Mouse (Mus musculus) adrenal gland, adult 18-20 months (tissue): Measurements from ENCODE around the gene Atrip. TPM values are rescaled to one million over a fixed set of nuclear protein-coding genes. Genes with fewer than 3 reads are reported as not detected.

Experiments
- DNase-seq, 2 experiments: peaks; one replicate each; pipeline ENCODE4 v3.0.0; 2021 to 2022; ENCODE audit warnings: low spot score in 2 of 2
- total RNA-seq, 2 experiments: library from RNA; stranded (reverse); gene quantifications; 1 replicate in 1 of 2; 2 replicates in 1 of 2; pipeline ENCODE4 v1.2.3; 2021

The Atrip gene
- total RNA-seq, 2 experiments from 2014 or later: 14.7 to 15.2 TPM

DNA sequence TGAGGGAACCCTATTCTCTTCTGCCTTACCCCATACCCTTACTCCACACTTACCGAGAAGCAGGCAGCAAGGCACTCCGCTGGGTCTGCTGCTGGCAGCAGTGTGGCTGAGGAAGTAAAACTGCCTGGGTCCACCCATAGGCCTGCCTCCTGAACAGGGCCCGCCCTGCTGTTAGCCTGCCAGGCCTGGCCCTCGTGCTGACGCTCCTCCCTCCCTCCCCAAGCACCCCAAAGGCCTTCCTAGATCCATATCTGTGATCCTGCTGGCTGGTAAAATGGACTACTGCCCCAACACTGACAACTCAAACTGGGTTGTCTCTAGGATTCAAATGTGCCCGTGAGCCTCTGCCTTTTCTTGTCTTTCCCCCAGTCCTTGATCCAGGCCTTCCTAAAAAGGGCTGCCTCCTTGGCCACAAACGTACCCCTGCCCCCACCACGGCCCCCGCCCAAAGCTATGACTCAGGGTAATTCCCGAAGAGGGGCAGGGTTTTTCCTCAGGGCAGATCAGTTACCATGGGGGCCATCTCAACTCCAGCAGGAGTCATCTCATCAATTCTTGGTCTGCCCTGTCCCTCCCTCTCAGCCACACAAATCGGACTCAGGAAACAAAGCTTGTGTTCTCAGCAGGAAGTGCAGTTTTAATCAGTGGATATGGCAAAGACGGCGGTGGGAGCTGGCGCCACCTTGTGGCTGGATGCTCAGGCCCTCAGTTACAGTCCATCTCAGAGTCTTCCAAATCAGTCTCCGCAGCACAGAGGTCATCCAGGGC, 14.6 kb downstream of the Atrip start, which contains the start of gene Trex1:
TSS of gene Trex1 (minus strand) at position 599 of the 768 bp plus-strand sequence.
- peak; percentile 85 to 90 for DNase-seq

DNA sequence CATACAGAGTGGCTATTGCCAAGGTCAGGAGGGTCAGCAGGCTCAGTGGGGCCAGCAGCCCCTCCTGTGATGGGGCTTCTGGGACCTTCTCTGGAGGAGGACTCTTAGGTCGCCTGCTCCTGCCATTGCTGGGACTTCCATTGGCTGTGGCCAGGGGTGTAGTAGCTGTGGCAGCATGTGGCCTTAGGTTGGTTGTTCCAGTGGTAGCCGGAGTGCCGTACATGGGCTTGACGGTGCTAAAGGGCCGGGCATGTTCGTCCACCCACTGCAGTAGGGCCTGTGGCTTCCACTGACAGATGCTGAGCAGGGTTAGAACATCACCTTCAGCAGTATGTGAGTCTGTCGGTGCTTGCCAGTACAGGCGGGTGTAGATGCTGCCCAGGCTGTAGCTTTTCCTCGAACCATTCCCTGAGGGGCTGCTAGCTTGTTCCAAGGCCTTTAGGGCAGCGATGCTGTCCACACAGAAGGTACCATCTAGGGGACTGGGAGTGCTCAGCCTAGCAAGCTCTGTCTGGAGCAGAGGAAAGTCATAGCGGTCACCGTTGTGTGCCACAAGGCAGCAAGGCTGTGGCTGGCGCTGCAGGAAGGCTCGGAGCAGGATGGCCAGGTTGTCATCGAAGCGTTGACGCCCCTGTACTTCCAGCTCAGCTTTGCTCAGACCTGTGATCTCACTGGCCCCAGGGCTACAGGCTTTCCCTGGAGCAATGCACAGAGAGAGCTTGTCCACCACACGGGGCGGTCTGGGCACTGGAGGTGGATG, 15.7 kb downstream of the Atrip start:
- DNase-seq: no peak

DNA sequence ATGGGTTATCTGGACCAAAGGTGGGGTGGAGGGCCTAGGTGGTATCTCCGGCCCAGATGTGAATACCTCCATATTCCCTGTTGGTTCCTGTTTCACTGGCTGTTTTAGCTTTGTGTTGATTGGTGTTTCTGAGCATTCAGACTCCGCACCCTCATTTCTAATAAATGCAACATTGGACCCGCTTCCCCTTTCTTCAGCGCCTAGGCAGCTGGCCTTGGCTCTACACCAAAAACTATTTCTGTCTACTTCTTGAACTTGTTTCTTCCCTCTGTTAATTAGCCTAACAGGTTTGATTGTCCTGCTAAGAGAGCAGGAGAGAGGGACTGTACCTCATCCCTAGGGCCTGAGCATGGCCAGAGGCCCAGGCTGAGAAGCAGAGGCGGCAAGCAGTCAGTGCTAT, 16.4 kb downstream of the Atrip start:
- no peak for DNase-seq

DNA sequence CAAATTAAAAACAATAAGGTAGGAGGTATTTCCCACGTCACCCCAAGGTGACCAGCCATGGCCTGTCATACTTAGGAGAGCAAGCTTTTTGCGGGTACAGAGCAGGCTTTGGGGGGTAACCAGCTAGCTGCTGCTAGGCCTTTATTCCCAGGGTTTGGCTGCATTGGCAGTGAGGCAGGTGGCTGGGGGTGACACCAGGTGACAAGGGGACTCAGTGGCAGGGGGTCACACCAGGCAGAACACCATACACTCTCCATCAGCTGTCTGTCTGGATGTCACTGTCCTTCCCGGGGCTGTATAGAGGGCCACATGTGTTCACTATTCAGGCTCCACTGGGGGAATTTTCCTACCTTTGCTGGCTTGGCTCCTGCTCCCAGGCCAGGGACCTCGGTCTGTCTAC, 17.0 kb downstream of the Atrip start:
- no peak for DNase-seq

DNA sequence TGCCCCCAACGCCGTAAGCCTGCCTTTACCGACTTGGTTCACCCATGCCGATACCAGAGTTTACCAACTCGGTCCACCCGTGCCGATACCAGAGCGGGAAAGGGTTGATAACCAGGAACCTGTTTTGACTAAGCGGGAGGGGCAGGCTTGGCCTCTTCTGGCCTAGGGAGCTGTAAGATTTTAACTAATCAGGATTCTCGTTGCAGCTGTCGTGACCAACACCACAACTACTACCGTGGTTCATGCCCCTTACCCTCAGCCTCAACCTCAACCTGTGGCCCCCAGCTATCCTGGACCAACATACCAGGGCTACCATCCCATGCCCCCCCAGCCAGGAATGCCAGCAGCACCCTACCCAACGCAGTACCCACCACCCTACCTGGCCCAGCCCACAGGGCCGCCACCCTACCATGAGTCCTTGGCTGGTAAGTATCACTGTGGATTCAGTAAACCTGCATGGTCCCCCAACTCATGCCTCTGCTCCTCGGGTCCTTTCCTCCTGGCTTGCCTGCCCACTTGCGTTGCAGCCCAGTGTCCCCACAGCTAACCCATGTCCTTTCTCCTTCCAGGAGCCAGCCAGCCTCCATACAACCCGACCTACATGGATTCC, 17.7 kb downstream of the Atrip start:
- DNase-seq: no peak

DNA sequence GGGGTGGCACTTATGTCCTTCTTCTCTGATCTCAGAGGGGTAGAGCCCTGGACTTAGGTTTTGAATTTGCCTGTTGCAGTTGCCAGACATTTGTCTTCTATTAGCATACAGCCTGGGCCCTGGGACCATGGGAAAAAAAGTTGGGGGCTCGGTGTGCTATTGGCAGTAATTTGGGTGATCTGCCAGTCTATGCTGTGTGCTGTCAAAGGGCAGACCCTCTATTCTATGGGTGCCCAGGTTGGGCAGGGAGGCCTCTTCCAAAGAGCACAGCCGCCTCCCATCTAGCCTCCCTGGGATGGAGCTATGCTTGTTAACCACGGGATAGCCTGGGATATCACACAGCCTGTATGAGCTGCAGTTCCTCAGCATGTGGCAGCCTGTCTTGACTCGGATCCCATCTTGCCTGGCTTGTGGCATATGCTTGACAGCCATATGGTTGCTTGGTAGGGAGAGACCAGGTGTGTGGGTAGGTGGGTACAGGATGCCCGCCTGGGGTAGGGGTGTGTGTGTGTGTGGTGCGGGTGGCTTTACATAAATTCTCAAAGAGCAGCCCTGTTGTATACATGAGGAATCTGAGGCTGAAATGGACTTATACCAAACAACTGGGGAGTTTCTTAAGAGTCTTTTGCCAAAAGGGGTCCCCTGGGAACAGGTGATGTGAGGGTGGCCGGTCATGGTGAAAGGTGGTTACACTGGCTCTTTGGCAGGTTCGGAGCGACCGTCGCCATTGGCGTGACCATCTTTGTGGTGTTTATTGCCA, 18.5 kb downstream of the Atrip start:
- DNase-seq: no peak

DNA sequence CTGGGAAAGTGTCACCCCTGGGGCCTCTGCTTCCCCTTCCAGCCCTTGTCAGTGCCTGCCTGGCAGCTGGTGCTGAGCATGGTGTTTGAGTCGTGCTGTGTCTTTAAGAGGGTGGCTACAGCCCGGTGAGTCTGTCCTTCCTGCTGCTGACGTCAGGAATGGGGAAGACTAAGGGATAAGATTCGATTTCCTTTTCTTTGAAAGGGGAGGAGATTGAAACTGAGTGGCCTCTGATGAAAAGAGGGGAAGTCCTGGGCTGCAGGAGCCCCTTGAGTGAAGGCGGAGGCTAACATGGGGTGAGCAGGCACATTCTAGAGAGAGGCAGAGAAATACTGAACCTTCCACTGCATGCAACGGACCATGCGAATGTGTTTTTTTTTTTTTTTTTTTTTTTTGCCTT, 19.2 kb downstream of the Atrip start:
- peak; percentile 46 to 49 for DNase-seq

DNA sequence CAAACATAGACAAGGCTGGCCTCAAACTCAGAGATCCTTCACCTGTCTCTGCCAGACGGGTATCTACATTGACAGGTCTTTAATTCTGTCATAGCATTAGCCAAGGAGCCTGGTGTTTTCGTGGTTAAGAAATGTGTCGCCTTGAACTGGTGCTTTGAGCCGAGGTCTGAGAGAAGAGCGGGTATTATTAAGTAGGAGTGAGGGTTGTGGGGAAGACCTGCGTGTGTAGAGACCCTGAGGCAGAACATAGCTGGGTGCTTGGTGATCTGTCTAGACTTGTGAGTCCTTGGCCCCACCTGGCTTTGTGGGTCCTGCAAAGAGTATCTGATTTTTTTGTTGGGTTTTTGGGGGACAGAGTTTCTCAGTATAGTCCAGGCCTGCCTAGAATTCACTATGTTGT, 20.1 kb downstream of the Atrip start:
- no peak for DNase-seq

DNA sequence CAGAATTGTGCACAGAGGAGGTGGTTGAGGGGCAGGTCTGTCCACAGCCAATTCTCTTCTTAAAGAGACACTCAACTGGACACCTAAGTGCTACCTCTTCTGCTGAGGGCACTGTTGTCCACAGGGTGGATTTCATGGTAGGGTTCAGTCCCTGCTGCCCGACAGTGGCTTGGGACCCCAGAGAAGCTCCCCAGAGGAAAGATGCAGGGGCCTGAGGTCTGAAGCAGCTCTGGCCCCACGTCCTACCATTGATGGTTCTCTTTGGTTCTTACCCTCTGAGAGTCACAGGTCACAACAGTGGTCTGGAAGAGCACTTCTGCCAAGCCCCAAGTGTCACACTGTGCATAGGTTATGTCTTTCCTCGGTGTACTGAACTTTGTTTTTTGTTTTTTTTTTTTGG, 20.6 kb downstream of the Atrip start:
- no peak for DNase-seq

DNA sequence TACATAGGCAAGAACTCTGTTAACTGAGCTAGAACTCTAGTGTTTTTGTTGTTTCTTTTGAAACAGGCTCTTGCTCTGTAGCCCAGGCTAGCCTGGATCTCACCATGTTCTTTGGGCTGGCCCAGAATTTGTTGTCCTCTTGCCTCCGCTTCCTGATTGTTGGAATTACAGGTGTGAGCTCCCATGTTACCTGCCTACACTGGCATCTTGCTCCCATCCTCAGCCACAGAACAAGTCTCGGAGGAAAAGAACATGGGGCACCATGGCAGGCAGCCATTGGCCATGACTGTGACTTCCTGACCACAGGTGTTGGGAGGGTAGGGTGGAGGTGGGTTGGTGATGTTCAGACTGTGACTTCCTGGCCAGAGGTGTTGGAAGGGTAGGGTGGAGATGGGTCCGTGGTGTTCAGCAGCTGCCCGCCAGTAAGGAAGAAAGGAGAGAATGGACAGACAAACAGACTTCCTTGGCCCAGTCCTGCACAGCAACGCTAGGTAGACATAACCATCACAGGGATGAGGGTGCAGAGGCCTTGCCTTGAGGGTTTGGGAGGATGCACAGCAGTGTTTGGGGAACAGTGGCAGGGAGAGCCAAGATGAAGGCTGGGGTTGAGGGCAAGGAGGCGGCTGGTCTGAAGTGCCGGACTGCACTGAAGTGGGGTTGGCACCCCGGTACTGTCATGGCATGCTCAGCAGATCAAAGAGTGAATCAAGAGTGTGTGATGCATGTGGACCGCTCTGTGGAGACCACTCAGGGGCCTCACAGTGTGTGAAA, 21.2 kb downstream of the Atrip start:
- DNase-seq: no peak

DNA sequence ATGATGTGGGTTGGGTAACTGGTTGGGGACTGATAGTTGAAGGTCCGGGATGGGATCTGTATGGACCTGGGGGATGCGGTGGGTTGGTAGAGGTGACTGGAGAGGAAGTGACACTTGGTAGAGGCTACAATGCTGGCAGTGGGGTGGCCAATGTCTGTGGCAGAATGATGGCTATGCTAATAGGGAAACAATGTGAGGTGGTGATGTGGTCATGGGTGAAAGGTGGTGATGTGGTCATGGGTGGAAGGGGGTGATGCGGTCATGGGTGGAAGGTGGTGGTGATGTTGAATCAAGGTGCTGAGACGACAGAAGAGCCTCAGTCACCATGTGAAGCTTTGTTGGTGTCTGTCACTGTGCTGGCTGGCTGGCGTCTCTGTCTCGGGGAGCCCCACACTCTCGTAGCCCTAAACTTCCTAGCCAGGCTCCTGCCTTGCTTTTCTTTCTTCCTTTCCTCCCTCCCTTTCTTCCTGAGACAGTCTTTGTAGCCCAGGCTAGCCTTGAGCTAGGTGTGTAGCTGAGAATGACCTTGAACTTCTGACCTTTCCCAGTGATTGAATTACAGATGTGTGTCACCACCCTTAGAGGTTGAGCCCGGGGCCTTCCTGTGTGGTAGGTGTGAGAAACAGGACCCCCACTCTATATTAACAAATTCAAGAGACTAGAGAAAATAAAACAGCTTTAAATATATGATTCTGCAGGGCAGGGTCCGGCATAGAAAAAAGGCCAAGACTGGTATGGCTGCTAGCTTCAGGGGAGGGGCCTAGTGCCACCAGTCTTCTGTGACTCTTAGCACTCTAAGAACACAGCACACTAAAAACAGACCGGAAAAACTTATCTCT, 22.1 kb downstream of the Atrip start:
- DNase-seq: no peak

DNA sequence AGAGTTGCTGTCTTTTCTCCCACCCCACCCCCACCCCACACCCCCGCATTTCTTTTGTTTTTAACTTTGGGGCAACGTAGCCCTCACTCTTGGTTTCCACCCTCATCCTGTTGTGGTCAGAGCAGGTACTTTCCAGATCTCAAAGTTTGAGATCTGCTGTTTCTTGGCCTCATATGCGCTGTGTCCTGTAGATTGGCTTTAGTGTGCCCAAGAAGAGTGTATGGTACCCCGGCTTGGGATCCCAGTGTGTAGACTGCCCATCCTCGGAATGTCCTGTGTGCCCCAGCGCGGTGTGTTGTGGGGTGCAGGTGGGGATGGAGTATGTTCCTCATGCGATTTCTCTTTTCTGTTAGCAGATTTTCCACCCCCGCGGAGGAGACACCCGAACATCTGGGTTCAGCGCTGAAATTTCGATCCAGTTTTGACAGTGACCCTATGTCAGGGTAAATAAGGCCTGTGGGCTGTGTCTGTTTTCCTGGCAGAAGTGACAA, 22.9 kb downstream of the Atrip start:
- DNase-seq: no peak

DNA sequence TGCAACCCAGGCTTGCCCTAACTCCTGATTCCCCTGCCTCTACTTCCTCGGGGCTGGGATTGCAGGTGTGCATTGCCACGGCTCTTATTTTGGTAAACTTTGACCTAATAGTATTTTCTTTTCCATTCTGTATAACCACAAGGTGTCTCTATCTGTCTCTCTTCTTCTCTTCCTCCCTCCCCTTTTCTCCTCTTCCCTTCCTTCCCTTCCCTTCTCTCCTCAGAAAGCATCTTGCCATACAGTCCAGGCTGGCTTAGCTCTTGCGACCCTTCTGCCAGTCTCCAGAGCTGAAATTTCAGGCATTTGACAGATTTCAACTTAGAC, 23.3 kb downstream of the Atrip start:
- no peak for DNase-seq

DNA sequence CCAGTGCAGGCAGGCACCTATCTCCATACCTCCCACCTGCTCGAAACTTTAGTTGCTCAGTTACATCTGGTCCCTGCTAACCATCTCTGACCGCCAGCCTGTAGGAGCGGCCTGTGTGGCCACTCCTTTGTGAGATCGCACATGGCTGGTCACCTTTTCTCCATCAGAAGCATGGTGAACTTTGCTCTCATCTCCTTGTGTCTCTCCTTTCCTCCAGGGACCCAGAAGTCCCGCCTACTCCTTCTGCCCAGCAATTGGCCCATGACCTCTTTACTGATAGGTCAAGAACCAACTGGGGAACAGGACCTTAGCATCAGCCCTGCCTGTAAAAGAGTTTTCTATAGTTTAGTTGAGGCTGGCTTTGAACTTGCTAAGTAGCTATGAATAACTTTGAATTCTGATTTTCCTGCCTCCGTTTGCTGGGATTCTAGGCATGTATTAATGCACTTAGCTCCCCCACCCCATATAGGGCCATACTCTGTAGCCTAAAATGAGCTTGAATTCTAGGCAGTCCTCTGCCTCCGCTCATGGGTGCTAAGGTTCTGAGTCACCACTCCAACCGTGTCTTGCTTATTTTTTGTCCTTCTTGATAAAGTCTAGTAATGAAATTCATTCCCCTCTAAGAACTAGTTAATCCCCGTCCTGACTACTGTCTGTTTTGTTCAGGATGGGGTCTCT, 23.8 kb downstream of the Atrip start:
- DNase-seq: no peak

DNA sequence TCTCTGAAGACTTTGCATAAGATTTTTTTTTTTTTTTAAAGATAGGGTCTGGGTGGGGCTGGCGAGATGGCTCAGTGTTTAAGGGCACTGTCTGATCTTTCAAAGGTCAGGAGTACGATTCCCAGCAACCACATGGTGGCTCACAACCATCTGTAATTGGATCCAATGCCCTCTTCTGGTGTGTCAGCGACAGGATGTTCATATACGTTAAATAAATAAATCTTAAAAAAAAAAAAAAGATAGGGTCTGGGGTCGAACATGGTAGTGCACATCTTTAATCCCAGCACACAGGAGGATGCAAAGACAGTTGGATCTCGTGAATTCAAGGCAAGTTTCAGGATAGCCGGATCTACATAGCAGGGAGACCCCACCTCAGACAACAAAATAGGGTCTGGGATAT, 24.6 kb downstream of the Atrip start:
- DNase-seq: no peak

DNA sequence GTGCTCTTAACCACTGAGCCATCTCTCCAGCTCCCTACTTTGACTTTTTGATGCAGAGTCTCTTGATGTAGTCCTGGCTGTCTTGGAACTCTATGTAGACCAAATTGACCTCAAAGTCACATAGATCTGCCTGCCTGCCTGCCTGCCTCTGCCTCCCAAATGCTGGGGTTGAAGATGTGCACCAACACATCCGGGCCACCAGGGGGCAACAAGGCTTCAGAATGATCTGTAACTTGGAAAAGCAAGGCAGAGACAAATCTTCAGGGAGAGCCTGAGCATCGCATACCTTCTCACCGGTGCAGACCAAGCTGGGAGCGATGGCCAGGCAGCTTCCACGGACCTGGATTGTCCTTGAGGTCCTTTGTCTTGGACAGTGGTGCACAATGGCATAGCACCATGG, 27.6 kb downstream of the Atrip start:
- DNase-seq: peak; percentile 56 to 59

DNA sequence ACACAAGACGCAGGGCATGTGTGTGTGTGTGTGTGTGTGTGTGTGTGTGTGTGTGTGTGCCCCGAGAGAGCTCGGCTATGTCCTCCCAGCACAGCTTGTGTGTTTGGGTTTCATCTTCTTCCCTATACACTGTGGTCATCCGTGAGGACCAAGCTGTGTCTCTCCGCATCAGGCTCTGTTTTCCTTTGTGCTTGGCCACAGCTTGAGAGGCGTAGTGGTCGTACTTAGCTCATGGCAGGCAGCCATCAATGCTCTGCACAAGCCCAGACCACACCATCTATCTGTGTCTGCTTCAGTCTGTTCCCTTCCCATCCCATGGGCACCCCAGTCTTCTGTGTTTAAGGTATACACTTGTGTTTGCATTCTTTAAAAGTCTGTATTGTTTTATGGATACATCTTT, 32.6 kb downstream of the Atrip start:
- DNase-seq: no peak

DNA sequence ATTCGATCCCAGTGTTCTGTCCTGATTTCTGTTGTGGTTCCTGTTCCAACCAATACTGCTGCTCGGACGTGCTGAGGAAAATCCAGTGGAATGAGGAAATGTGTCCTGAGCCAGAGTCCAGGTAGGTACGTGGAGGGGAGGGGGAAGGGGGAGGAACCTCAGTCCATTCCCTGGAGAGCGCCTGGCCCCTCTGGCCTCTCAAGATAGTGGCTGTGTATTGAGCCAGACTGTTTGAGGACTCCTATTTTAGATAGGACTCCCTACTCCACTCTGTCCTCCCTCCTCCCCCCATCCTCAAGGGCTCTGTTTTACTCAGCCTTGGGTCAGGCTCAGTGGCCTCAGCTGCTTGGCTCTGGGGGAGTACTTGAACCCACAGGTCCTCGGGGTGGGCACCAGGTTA, 33.0 kb downstream of the Atrip start:
- no peak for DNase-seq

DNA sequence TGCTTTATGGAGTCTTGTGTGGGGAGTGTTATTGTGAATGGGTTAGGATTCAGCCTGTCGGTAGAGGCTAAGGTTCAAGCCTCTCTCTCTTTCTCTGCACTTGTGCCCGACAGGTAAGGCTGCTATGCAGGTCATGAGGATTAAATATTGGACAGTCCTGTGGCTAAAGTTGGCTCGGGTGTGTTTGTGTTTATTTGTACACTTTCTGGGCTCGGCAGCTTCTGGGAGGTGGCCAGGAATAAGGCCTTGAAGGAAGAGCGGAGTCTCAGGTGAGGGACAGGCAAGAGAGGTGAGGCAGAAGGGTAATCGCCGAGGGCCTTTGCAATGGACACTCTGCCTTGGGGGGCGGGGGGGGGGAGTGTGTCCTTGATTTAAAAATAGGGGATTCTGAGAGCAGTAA, 33.7 kb downstream of the Atrip start:
- DNase-seq: no peak
